In genomic region chr1:105770685-105771084, GRCm38 (mm10) we compare ENCODE assay signal across 25 mouse cellular contexts.
"Had no signal": no experiment of that assay in that cellular context is flagged by ENCODE, and none has a peak within 500 bp of the region (broad histone marks: within the 10 kb centered on the region; RNA-seq: fewer than 3 reads in every experiment).

No protein-coding gene starts in this region.

- DNase-seq: gastrocnemius, adult 2 months; gastrocnemius, postnatal 10 days; gastrocnemius, postnatal 25 days; heart, adult 2 months; heart, postnatal 14 days; heart, postnatal 4 days; kidney, adult 11 months; kidney, adult 2 months; kidney, adult 9 months; kidney, postnatal 14 days; kidney, postnatal 36 days; layer of hippocampus, adult 9-11 months; layer of hippocampus, postnatal 36 days; left cerebral cortex, postnatal 4 days had no signal

- H3K4me2 ChIP-seq: heart, embryonic 11.5 days; heart, embryonic 13.5 days; heart, embryonic 15.5 days; hindbrain, embryonic 13.5 days; hindbrain, embryonic 15.5 days; kidney, embryonic 15.5 days; limb, embryonic 13.5 days; limb, embryonic 15.5 days had no signal

- H3K9me3 ChIP-seq: heart, embryonic 13.5 days; heart, embryonic 15.5 days; hindbrain, embryonic 10.5 days; hindbrain, embryonic 13.5 days; hindbrain, embryonic 15.5 days; kidney, embryonic 15.5 days; limb, embryonic 13.5 days; limb, embryonic 15.5 days had no signal

- H3K27me3 ChIP-seq: heart, embryonic 13.5 days; heart, embryonic 15.5 days; hindbrain, embryonic 13.5 days; hindbrain, embryonic 15.5 days; kidney, embryonic 15.5 days; limb, embryonic 13.5 days; limb, embryonic 15.5 days had no signal

- H3K9ac ChIP-seq: heart, embryonic 13.5 days; heart, embryonic 15.5 days; hindbrain, embryonic 13.5 days; hindbrain, embryonic 15.5 days; kidney, embryonic 15.5 days; limb, embryonic 13.5 days; limb, embryonic 15.5 days had no signal

- ATAC-seq: hindbrain, postnatal 0 days had no signal

- H3K4me1 ChIP-seq: hindbrain, embryonic 10.5 days; hindbrain, embryonic 13.5 days; hindbrain, embryonic 15.5 days; kidney, embryonic 15.5 days; limb, embryonic 13.5 days; limb, embryonic 15.5 days had no signal

- H3K36me3 ChIP-seq: heart, embryonic 13.5 days; heart, embryonic 15.5 days; hindbrain, embryonic 10.5 days; hindbrain, embryonic 13.5 days; hindbrain, embryonic 15.5 days; kidney, embryonic 15.5 days; limb, embryonic 13.5 days; limb, embryonic 15.5 days had no signal

- H3K27ac ChIP-seq: gastrocnemius, adult 2 months; heart, adult 2 months; heart, embryonic 13.5 days; heart, embryonic 15.5 days; hindbrain, embryonic 10.5 days; hindbrain, embryonic 13.5 days; hindbrain, embryonic 15.5 days; hindbrain, postnatal 0 days; kidney, embryonic 15.5 days; kidney, postnatal 0 days; limb, embryonic 13.5 days; limb, embryonic 15.5 days had no signal

- H3K4me3 ChIP-seq: gastrocnemius, adult 2 months; heart, adult 2 months; heart, embryonic 13.5 days; heart, embryonic 15.5 days; hindbrain, embryonic 10.5 days; hindbrain, embryonic 13.5 days; hindbrain, embryonic 15.5 days; kidney, embryonic 15.5 days; limb, embryonic 13.5 days; limb, embryonic 15.5 days had no signal
